Mouse (Mus musculus) forebrain, embryonic 16.5 days (tissue): ENCODE results near the gene Nppb. TPM values are rescaled to one million over a fixed set of nuclear protein-coding genes. Genes with fewer than 3 reads are reported as not detected.

ENCODE experiments used
- ATAC-seq: fragments of 200-750 bp; cut with Nextera tagmentation; 2 replicates; pipeline ENCODE4 v1.8.0; 2017; ENCODE audit warnings: mild to moderate bottlenecking, moderate library complexity
- H3K27ac ChIP-seq: fragments of 300-500 bp; sonication (generic); 2 replicates; pipeline ENCODE4 v1.5.1; 2014; ENCODE audit warnings: low read length, control low read depth
- H3K27me3 ChIP-seq: fragments of 300-500 bp; sonication (generic); replicated peaks from 2 replicates; pipeline ENCODE4 v1.6.1; 2014; ENCODE audit warnings: low read length; ENCODE audit not compliant: control insufficient read depth, insufficient read depth
- H3K36me3 ChIP-seq: fragments of 300-500 bp; sonication (generic); 2 replicates; pipeline ENCODE4 v1.6.1; 2014; ENCODE audit not compliant: control insufficient read depth, insufficient read depth
- H3K4me1 ChIP-seq: fragments of 300-500 bp; sonication (generic); replicated peaks from 2 replicates; pipeline ENCODE4 v1.6.1; 2014; ENCODE audit warnings: low read length; ENCODE audit not compliant: control insufficient read depth, insufficient read depth
- H3K4me2 ChIP-seq: fragments of 300-500 bp; sonication (generic); 2 replicates; pipeline ENCODE4 v1.6.1; 2014; ENCODE audit warnings: mild to moderate bottlenecking, low read length, control low read depth
- H3K4me3 ChIP-seq: fragments of 300-500 bp; sonication (generic); replicated peaks from 2 replicates; pipeline ENCODE4 v1.5.1; 2014; ENCODE audit warnings: mild to moderate bottlenecking, low read length, control low read depth
- H3K9ac ChIP-seq: fragments of 300-500 bp; sonication (generic); replicated peaks from 2 replicates; pipeline ENCODE4 v1.6.1; 2014; ENCODE audit warnings: low read depth, low read length, control low read depth
- H3K9me3 ChIP-seq: fragments of 300-500 bp; sonication (generic); 2 replicates; pipeline ENCODE4 v1.6.1; 2016; ENCODE audit warnings: low read length; ENCODE audit not compliant: control insufficient read depth
- WGBS: fragments of 180-500 bp; shearing (Covaris S2); extraction: QIAGEN DNeasy Blood & Tissue Kit; methylation state at CpG from one replicate; pipeline ENCODE4 v1.1.7; 2014; 5-methylcytosine and 5-hydroxymethylcytosine counted together
- polyA plus RNA-seq: library from polyadenylated mRNA; unstranded; fragments of >200 nt; fragmentation: Nextera tagmentation; extraction: Ambion mirVana; gene quantifications from 2 replicates; pipeline ENCODE4 v1.2.1, GENCODE M21; 2015

Gene Nppb
- polyA plus RNA-seq, 1 experiment from 2014 or later = not detected

DNA sequence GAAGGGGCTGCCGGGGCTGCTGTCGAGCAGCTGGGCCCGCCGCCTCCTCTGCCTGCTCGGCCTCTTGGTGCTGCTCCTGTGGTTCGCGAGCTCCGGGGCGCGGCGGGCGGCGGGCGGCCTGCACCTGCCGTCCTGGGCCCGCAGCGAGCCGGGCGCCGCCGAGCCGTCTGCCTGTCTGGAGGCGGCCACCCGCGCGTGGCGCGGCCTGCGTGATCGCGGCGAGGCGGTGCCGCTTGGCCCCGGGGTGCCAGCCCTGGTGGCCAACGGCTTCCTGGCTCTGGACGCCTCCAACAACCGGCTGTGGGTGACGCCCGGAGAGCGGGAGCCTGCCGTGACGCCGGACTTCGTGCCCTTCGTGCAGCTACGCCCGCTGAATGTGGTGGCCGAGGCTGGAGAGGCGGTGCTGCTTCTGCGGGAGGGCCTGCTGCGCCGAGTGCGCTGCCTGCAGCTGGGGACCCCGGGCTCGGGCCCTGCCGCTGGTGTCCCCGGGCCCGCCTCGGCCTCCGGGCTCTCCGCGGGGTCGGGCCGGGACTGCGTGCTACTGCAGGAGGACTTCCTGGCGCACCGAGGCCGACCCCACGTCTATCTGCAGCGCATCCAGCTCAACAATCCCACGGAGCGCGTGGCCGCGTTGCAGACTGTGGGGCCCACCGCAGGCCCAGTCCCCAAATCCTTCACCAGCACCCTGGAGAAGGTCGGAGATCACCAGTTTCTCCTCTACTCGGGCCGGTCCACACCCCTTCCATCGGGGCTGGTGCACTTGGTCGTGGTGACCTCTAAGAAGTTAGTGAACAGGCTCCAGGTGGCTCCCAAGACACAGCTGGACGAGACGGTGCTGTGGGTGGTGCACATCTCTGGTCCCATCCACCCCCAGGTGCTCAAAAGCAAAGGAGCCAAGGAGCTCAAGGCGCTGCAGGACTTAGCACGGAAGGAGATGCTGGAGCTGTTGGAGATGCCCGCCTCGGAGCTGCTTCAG lies 44.3 kb upstream of the Nppb start:
- Histone ChIP-seq H3K4me1 (peaks cover 36% of the 10 kb centered on the region), H3K36me3 (peaks cover 18% of the 10 kb centered on the region), H3K9me3 (no peaks in the 10 kb centered on the region), H3K4me3 (peak overlapping the region; percentile 78), H3K9ac (peak overlapping the region; percentile 81), H3K27me3 (no peaks in the 10 kb centered on the region), H3K4me2 (peak overlapping the region; percentile 98), H3K27ac (peak overlapping the region; percentile 60)
- ATAC-seq = peak; percentile 59
- 8% methylated on average over 74 of the region's 88 CpGs for WGBS

- Histone ChIP-seq H3K9ac (no peak overlapping the region), H3K4me1 (peaks cover 36% of the 10 kb centered on the region), H3K9me3 (no peaks in the 10 kb centered on the region), H3K4me3 (no peak overlapping the region), H3K4me2 (no peak overlapping the region), H3K27ac (no peak overlapping the region), H3K36me3 (peaks cover 26% of the 10 kb centered on the region), H3K27me3 (no peaks in the 10 kb centered on the region)
- WGBS = 96% methylated on average over 1 of the region's 1 CpGs
- no peak for ATAC-seq
Measured at GRCm38 (mm10) chr4:147943005-147943404, 42.6 kb upstream of the Nppb start.

DNA sequence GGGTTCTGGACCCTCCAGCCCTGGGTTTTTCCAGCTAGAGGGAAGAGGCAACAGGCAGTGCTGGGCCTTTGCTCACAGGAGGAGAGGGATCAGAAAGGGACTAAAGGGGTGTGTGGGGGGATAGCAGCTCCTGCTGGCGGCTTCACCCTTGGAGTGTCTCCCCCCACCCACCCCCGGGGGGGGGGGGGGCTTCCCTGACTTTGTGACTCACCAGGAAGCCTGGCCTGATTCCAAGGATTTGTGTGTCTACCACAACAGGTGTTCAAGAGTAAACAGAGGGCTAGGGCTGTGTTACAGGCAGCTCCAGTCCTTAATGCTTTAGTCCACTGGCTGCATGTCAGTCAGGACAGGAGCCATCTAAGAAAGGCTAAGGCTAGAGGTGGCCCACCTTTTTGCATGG lies 38.1 kb upstream of the Nppb start:
- H3K36me3 ChIP-seq = peaks cover 36% of the 10 kb centered on the region
- ATAC-seq = no peak
- WGBS = 87% methylated on average over 2 of the region's 2 CpGs

DNA sequence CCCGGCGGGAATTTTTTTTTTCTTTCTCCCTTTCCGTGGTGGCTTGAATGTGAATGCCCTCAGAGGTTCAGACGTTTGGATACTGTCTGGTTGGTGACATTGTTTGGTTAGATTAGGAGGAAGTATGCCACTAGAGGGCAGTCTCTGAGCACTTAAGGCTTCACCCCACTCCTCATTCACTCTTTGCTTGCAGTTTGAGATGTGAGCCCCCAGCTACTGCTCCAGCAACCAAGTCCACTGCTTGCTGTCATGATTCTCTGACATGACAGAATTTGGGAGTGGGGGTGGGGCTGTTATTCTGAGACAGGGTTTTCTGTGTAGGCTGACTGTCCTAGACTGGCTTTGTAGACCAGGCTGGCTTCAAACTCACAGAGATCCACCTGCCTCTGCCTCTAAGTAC lies 32.0 kb upstream of the Nppb start:
- H3K4me1 ChIP-seq = no peaks in the 10 kb centered on the region
- WGBS = 4% methylated on average over 4 of the region's 4 CpGs
- no peak for ATAC-seq

More for the DNA sequence above, 38.1 kb upstream of the Nppb start:
- Histone ChIP-seq H3K4me3 (no peak overlapping the region), H3K4me2 (no peak overlapping the region), H3K9ac (no peak overlapping the region), H3K27me3 (no peaks in the 10 kb centered on the region), H3K9me3 (no peaks in the 10 kb centered on the region), H3K4me1 (peaks cover 14% of the 10 kb centered on the region), H3K27ac (no peak overlapping the region)

GRCm38 (mm10) chr4:147957141-147957540 lies 28.4 kb upstream of the Nppb start:
- Histone ChIP-seq H3K9ac (no peak overlapping the region), H3K27ac (no peak overlapping the region), H3K4me2 (no peak overlapping the region), H3K4me3 (no peak overlapping the region), H3K4me1 (no peaks in the 10 kb centered on the region), H3K27me3 (0 out of 2 replicates have a peak, but pooled peaks cover 3% of the 10 kb centered on the region), H3K9me3 (no peaks in the 10 kb centered on the region), H3K36me3 (no peaks in the 10 kb centered on the region; the same call in 1 of the 2 replicates)
- no peak for ATAC-seq
- WGBS = 37% methylated on average over 11 of the region's 11 CpGs

More for the DNA sequence above, 32.0 kb upstream of the Nppb start:
- Histone ChIP-seq H3K27ac (no peak overlapping the region), H3K9ac (no peak overlapping the region), H3K4me3 (no peak overlapping the region), H3K4me2 (no peak overlapping the region), H3K9me3 (no peaks in the 10 kb centered on the region), H3K36me3 (peaks cover 7% of the 10 kb centered on the region), H3K27me3 (0 out of 2 replicates have a peak, but pooled peaks cover 3% of the 10 kb centered on the region)

DNA sequence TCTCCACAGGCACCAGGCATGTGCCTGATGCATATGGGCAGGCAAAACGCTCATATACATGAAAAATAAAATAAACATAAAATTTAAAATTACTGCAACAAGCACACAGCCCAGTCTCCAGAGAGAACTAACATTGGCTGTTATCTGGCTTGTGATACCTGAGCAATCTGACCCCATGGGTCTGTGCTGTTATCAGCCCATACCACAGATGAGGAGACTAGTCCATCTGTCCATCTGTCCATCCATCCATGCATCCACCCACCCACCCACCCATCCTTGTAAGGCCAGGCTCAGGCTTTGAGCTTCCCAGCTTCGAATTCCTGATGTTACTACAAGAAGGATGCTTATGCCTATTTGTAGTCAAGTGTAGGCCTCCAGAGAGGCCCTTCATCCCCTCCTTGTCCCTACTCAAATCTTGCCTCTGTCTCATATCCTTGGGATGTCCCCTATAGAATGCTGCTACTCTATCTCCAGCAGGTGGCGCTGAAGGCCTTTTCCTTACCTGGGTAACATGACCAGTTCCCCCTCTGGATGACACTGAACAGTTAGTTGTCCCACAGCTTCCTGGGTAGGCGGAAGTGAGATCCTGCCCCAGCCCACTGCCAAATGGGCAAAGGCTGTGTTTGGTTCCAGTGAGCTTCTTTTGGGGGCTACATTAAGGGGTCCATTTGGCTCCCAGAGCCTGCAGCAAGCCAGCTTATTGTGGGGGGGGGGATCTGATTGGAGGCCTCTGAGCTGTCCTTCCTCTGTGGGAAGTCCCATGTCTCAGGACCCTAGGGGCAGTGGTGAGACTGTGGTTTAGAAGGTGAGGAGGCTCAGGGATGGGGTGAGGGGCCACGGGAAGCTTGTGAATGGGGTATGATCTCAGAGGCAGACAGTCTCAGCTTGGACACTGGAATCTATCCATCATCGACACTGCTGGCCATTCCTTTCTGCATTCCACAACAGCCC lies 25.4 kb upstream of the Nppb start:
- Histone ChIP-seq H3K27ac (no peak overlapping the region), H3K36me3 (no peaks in the 10 kb centered on the region), H3K4me3 (no peak overlapping the region), H3K27me3 (0 out of 2 replicates have a peak, but pooled peaks cover 3% of the 10 kb centered on the region), H3K9ac (no peak overlapping the region), H3K9me3 (no peaks in the 10 kb centered on the region), H3K4me2 (no peak overlapping the region), H3K4me1 (no peaks in the 10 kb centered on the region)
- peak; percentile 70 for ATAC-seq
- WGBS = 47% methylated on average over 6 of the region's 6 CpGs

DNA sequence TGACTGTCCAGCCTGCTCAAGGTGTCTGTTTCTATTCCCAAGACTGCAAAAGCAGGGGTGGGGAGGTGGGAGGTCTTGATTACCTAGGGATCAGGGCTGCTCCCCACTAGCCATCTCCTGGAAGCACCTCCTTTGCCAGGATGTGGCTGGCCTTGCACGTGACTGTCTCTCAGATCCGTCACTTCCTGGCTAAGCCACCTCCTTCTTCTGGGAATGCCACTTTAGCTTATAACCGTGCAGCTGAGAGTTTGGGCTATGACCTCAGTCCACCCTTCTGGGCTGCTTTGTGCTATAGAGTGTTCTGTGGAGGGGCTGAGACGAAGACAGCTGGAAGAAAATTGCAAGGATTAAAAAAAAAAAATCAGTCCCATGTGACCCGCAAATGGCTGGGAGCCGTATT lies 22.8 kb upstream of the Nppb start:
- Histone ChIP-seq H3K4me2 (no peak overlapping the region), H3K9ac (no peak overlapping the region), H3K4me1 (no peaks in the 10 kb centered on the region), H3K9me3 (no peaks in the 10 kb centered on the region), H3K27ac (no peak overlapping the region), H3K36me3 (no peaks in the 10 kb centered on the region), H3K4me3 (no peak overlapping the region), H3K27me3 (no peaks in the 10 kb centered on the region)
- WGBS = 56% methylated on average over 6 of the region's 6 CpGs
- no peak for ATAC-seq

DNA sequence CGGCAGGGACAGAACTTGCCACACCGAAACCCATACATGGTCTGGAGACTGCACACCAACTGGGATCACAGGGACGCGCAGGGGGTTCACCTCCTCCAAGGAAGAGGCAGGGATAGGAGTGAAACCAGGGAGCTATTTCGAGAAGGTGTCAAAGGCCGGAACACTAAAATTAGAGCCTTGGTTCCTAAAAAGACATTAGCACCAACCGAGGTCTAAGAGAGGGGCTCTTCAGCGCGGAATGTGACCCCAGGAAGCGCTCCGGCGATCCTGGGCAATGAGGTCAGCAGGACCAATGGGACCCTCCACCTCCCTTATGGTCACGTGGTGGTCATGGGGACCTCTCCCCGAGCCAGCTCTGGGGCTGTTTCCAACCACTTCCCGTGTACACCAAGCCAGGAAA lies 22.0 kb upstream of the Nppb start:
- Histone ChIP-seq H3K9me3 (no peaks in the 10 kb centered on the region), H3K4me2 (no peak overlapping the region), H3K36me3 (no peaks in the 10 kb centered on the region), H3K27ac (no peak overlapping the region), H3K27me3 (no peaks in the 10 kb centered on the region), H3K4me1 (no peaks in the 10 kb centered on the region), H3K4me3 (no peak overlapping the region), H3K9ac (no peak overlapping the region)
- WGBS = 90% methylated on average over 15 of the region's 15 CpGs
- ATAC-seq = no peak

- H3K4me3 ChIP-seq = no peak overlapping the region
- no peaks in the 10 kb centered on the region for H3K27me3 ChIP-seq
- H3K4me1 ChIP-seq = no peaks in the 10 kb centered on the region
- H3K9ac ChIP-seq = no peak overlapping the region
- no peak for ATAC-seq
- 84% methylated on average over 7 of the region's 7 CpGs for WGBS
- no peak overlapping the region for H3K27ac ChIP-seq
- no peak overlapping the region for H3K4me2 ChIP-seq
- H3K9me3 ChIP-seq = no peaks in the 10 kb centered on the region
- no peaks in the 10 kb centered on the region for H3K36me3 ChIP-seq
Measured at GRCm38 (mm10) chr4:147965712-147966111, 19.9 kb upstream of the Nppb start.
